Mouse (Mus musculus) CH12.LX (cell line): Measurements from ENCODE around the gene Minpp1. TPM values are rescaled to one million over a fixed set of nuclear protein-coding genes. Genes with fewer than 3 reads are reported as not detected.

Experiments used
- DNase-seq: peaks from one replicate; pipeline ENCODE4 v3.0.0-alpha.2; 2013; ENCODE audit errors: extremely low read depth
- H3K27ac ChIP-seq: 2 replicates; pipeline ENCODE4 v1.5.1; 2012; ENCODE audit warnings: low read depth, mild to moderate bottlenecking, control low read depth, moderate library complexity; ENCODE audit not compliant: insufficient read depth
- H3K27me3 ChIP-seq: replicated peaks from 2 replicates; pipeline ENCODE3; 2012; ENCODE audit warnings: inconsistent platforms
- H3K36me3 ChIP-seq, 2 experiments: replicated peaks in 1 of 2; 2 replicates each; pipeline versions ENCODE3 to v1.6.1; 2012; ENCODE audit warnings: inconsistent platforms in 1 of 2, low read length in 1 of 2, mild to moderate bottlenecking in 1 of 2, mixed read lengths in 1 of 2, moderate library complexity in 1 of 2; ENCODE audit not compliant: control insufficient read depth in 1 of 2, insufficient read depth in 1 of 2
- H3K4me1 ChIP-seq, 2 experiments: 2 replicates each; pipeline ENCODE4 v1.6.1; 2012; ENCODE audit warnings: inconsistent platforms in 1 of 2, moderate library complexity in 1 of 2; ENCODE audit not compliant: insufficient read depth in 2 of 2, control insufficient read depth in 1 of 2
- H3K4me2 ChIP-seq: 2 replicates; pipeline ENCODE4 v1.6.1; 2012; ENCODE audit warnings: low read depth, mild to moderate bottlenecking, control low read depth; ENCODE audit not compliant: poor library complexity, insufficient read depth, severe bottlenecking
- H3K4me3 ChIP-seq, 3 experiments: fragments of 150-350 bp in 1 of 3; sonication (generic) in 1 of 3; replicated peaks in 1 of 3; 2 replicates each; pipeline versions ENCODE3 to v1.5.1; 2011 to 2012; ENCODE audit warnings: low read depth in 2 of 3, low read length in 2 of 3, mild to moderate bottlenecking in 2 of 3, moderate library complexity in 2 of 3, control low read depth in 1 of 3, improper control_type of control experiment in 1 of 3, inconsistent platforms in 1 of 3, mixed read lengths in 1 of 3; ENCODE audit not compliant: poor library complexity in 1 of 3
- H3K79me2 ChIP-seq: replicated peaks from 2 replicates; pipeline ENCODE4 v1.6.1; 2012; ENCODE audit warnings: mild to moderate bottlenecking, moderate library complexity; ENCODE audit not compliant: control insufficient read depth, poor library complexity, insufficient read depth, severe bottlenecking; ENCODE audit errors: extremely low read depth
- H3K9ac ChIP-seq: 2 replicates; pipeline ENCODE4 v1.6.1; 2012; ENCODE audit warnings: low read depth, mild to moderate bottlenecking, control low read depth, moderate library complexity; ENCODE audit not compliant: insufficient read depth
- H3K9me3 ChIP-seq: replicated peaks from 2 replicates; pipeline ENCODE3; 2012; ENCODE audit warnings: low read length, inconsistent platforms, mixed read lengths
- BHLHE40 ChIP-seq: IDR thresholded peaks from 2 replicates; pipeline ENCODE4 v1.6.1; 2011; ENCODE audit warnings: mild to moderate bottlenecking, low read depth, low read length, improper control_type of control experiment
- CHD1 ChIP-seq: IDR thresholded peaks from 2 replicates; pipeline ENCODE4 v1.6.1; 2012; ENCODE audit warnings: low read depth, low read length, improper control_type of control experiment, inconsistent platforms
- CHD2 ChIP-seq: IDR thresholded peaks from 2 replicates; pipeline ENCODE4 v1.6.1; 2011; ENCODE audit warnings: low read length, improper control_type of control experiment
- E2F4 ChIP-seq: IDR thresholded peaks from 2 replicates; pipeline ENCODE4 v1.6.1; 2011; ENCODE audit warnings: low read depth, low read length, improper control_type of control experiment; ENCODE audit not compliant: insufficient replicate concordance
- ELF1 ChIP-seq: IDR thresholded peaks from 2 replicates; pipeline ENCODE4 v1.6.1; 2014; ENCODE audit warnings: low read depth, mild to moderate bottlenecking, inconsistent platforms, low read length, improper control_type of control experiment
- EP300 ChIP-seq: IDR thresholded peaks from 2 replicates; pipeline ENCODE4 v1.6.1; 2011; ENCODE audit warnings: low read length, improper control_type of control experiment
- GABPA ChIP-seq: IDR thresholded peaks from 2 replicates; pipeline ENCODE4 v1.6.1; 2012; ENCODE audit warnings: low read depth, low read length, improper control_type of control experiment, inconsistent platforms; ENCODE audit not compliant: insufficient replicate concordance
- HCFC1 ChIP-seq: IDR thresholded peaks from 2 replicates; pipeline ENCODE4 v1.6.1; 2012; ENCODE audit warnings: low read depth, mild to moderate bottlenecking, inconsistent platforms, low read length, improper control_type of control experiment
- IRF4 ChIP-seq: IDR thresholded peaks from 2 replicates; pipeline ENCODE4 v1.6.1; 2014; ENCODE audit warnings: low read depth, mild to moderate bottlenecking, inconsistent platforms, low read length, improper control_type of control experiment
- JUN ChIP-seq: IDR thresholded peaks from 2 replicates; pipeline ENCODE4 v1.6.1; 2011; ENCODE audit warnings: low read depth, mild to moderate bottlenecking, low read length, improper control_type of control experiment, moderate library complexity; ENCODE audit not compliant: insufficient read depth
- JUND ChIP-seq: conservative IDR thresholded peaks from 2 replicates; pipeline ENCODE4 v1.6.1; 2011; ENCODE audit warnings: low read depth, low read length, improper control_type of control experiment
- MAZ ChIP-seq: IDR thresholded peaks from 2 replicates; pipeline ENCODE4 v1.6.1; 2012; ENCODE audit warnings: low read depth, mild to moderate bottlenecking, inconsistent platforms, low read length, improper control_type of control experiment, moderate library complexity
- MEF2A ChIP-seq: IDR thresholded peaks from 2 replicates; pipeline ENCODE4 v1.6.1; 2014; ENCODE audit warnings: low read depth, mild to moderate bottlenecking, inconsistent platforms, low read length, improper control_type of control experiment, borderline replicate concordance
- NELFE ChIP-seq: IDR thresholded peaks from 2 replicates; pipeline ENCODE4 v1.6.1; 2011; ENCODE audit warnings: low read depth, low read length, improper control_type of control experiment
- POLR2A ChIP-seq: IDR thresholded peaks from 2 replicates; pipeline ENCODE4 v1.6.1; 2011; ENCODE audit warnings: low read depth, mild to moderate bottlenecking, improper control_type of control experiment, low read length
- RCOR1 ChIP-seq: conservative IDR thresholded peaks from 2 replicates; pipeline ENCODE4 v1.6.1; 2012; ENCODE audit warnings: low read depth, mild to moderate bottlenecking, inconsistent platforms, low read length, improper control_type of control experiment
- SMC3 ChIP-seq: IDR thresholded peaks from 2 replicates; pipeline ENCODE4 v1.6.1; 2011; ENCODE audit warnings: low read depth, low read length, improper control_type of control experiment
- TBP ChIP-seq: conservative IDR thresholded peaks from 2 replicates; pipeline ENCODE4 v1.6.1; 2011; ENCODE audit warnings: low read depth, low read length, improper control_type of control experiment
- TCF12 ChIP-seq: IDR thresholded peaks from 2 replicates; pipeline ENCODE4 v1.6.1; 2014; ENCODE audit warnings: low read depth, mild to moderate bottlenecking, inconsistent platforms, low read length, improper control_type of control experiment
- USF2 ChIP-seq: conservative IDR thresholded peaks from 2 replicates; pipeline ENCODE4 v1.6.1; 2011; ENCODE audit warnings: low read depth, low read length, improper control_type of control experiment
- ZKSCAN1 ChIP-seq: IDR thresholded peaks from 2 replicates; pipeline ENCODE4 v1.6.1; 2012; ENCODE audit warnings: low read depth, inconsistent platforms, low read length, improper control_type of control experiment, borderline replicate concordance
- ZMIZ1 ChIP-seq: IDR thresholded peaks from 2 replicates; pipeline ENCODE4 v1.6.1; 2012; ENCODE audit warnings: low read depth, mild to moderate bottlenecking, inconsistent platforms, low read length, improper control_type of control experiment
- ZNF384 ChIP-seq: IDR thresholded peaks from 2 replicates; pipeline ENCODE4 v1.6.1; 2012; ENCODE audit warnings: low read depth, low read length, improper control_type of control experiment, inconsistent platforms
- dilution Hi-C: fragments of 300-500 bp; cut with MboI; formaldehyde crosslinking; loops from 2 replicates; pipeline ENCODE4 v1.14.3; 2020; ENCODE audit warnings: low sequenced_read_pairs; ENCODE audit not compliant: extremely low pct_unique_long_range_greater_than_20kb, extremely low pct_ligation_motif_present
- in situ Hi-C: fragments of 300-500 bp; cut with MboI; formaldehyde crosslinking; loops from 3 replicates; pipeline ENCODE4 v1.14.3; 2019; ENCODE audit warnings: low sequenced_read_pairs, low pct_ligation_motif_present, low pct_unique_long_range_greater_than_20kb, mixed read lengths
- polyA plus RNA-seq: library from polyadenylated mRNA; unstranded; fragments of >175 nt; gene quantifications from 2 replicates; pipeline ENCODE4 v1.2.1, GENCODE M21; 2012; ENCODE audit warnings: low read depth; ENCODE audit not compliant: insufficient read length
- total RNA-seq, 2 experiments: library from RNA; depleted of rRNA; stranded (reverse); fragments of 300-350 nt in 1 of 2; fragments of >200 nt in 1 of 2; gene quantifications; 2 replicates each; pipeline ENCODE4 v1.2.3; 2012 to 2014

The Minpp1 gene
- total and polyA plus RNA-seq, 3 experiments = 50.5 to 73.2 (median 50.7) TPM

DNA sequence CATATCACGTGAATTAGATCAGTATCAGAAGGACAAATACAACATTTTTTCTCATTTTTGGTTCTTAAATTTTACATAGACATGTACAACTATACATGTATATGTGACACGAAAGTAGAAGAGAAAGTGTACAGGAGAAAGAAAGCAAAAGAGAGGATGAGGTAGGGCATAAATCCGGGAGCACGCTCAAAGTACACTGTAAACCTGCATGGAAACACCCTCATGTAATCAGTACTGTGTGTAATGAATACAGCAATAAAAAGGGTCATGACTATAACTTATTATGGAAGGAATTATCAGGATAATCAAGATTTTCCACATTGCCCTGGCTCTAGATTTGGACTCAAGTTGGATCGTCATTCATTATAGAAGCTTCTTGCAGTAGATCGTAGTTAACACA lies 22.5 kb upstream of the Minpp1 start:
- peaks cover 0 to 7% of the 10 kb centered on the region in 2 experiments; a peak in 1 of 4 replicates for H3K4me1 ChIP-seq
- dilution Hi-C loops = no loop called here

DNA sequence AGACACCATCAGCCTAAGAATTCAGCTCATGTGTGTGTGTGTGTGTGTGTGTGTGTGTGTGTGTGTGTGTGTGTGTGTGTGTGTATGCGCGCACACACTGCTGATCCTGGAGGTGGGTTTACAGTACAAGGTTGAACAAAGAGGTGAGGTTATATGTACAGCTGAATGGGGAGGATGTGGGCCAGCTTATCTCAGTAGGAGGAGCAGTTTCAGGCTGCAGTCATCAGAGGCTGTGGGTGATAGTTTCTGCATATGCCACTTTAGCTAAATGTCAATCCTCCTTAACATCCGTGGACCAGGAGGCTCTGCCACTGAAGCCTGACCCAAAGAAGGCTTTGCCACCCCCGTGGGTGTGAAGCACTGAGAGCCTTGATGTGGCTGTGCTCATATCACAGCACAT lies 20.3 kb upstream of the Minpp1 start:
- dilution Hi-C loops (no loop called here), in situ Hi-C loops (no loop called here)
- peaks cover 0 to 5% of the 10 kb centered on the region in 2 experiments; a peak in 1 of 4 replicates for H3K4me1 ChIP-seq
- no peak overlapping the region for H3K4me3 ChIP-seq
- no peaks in the 10 kb centered on the region for H3K27me3 ChIP-seq
- no peak for TF ChIP-seq BHLHE40
- no peak for TF ChIP-seq ZMIZ1
- no peak for TF ChIP-seq GABPA
- TF ChIP-seq ZNF384 = no peak
- TF ChIP-seq TBP = no peak
- TF ChIP-seq IRF4 = no peak
- TF ChIP-seq RCOR1 = no peak
- no peak for TF ChIP-seq JUND
- no peak for TF ChIP-seq ZKSCAN1
- no peak for TF ChIP-seq ELF1
- TF ChIP-seq NELFE = no peak
- TF ChIP-seq CHD2 = no peak
- no peak for TF ChIP-seq MAZ
- TF ChIP-seq USF2 = no peak
- TF ChIP-seq MEF2A = no peak
- TF ChIP-seq CHD1 = no peak
- TF ChIP-seq JUN = no peak
- no peak for TF ChIP-seq TCF12
- no peaks in the 10 kb centered on the region for H3K36me3 ChIP-seq
- no peak overlapping the region for H3K4me2 ChIP-seq
- H3K9me3 ChIP-seq = no peaks in the 10 kb centered on the region
- DNase-seq = no peak
- H3K79me2 ChIP-seq = no peaks in the 10 kb centered on the region
- H3K9ac ChIP-seq = no peak overlapping the region
- H3K27ac ChIP-seq = no peak overlapping the region

More for the DNA sequence above, 22.5 kb upstream of the Minpp1 start:
- Histone ChIP-seq H3K36me3 (no peaks in the 10 kb centered on the region), H3K4me3 (no peak overlapping the region), H3K27me3 (no peaks in the 10 kb centered on the region), H3K9me3 (no peaks in the 10 kb centered on the region), H3K27ac (no peak overlapping the region), H3K79me2 (no peaks in the 10 kb centered on the region), H3K9ac (no peak overlapping the region)
- in situ Hi-C loops = no loop called here
- no peak for TF ChIP-seq CHD2
- no peak for TF ChIP-seq POLR2A
- TF ChIP-seq EP300 = no peak
- TF ChIP-seq SMC3 = no peak
- no peak for TF ChIP-seq GABPA
- no peak for TF ChIP-seq HCFC1
- no peak for TF ChIP-seq E2F4
- TF ChIP-seq ZNF384 = no peak
- TF ChIP-seq, all 38 proteins: peak for 0
- no peak overlapping the region for H3K4me2 ChIP-seq
- DNase-seq = no peak
